Mouse (Mus musculus) gastrocnemius, postnatal 25 days (tissue): Measurements from ENCODE around the gene Msi2. TPM values are rescaled to one million over a fixed set of nuclear protein-coding genes. Genes with fewer than 3 reads are reported as not detected.
A peak's percentile ranks its signal among the peaks of the same experiment; 100 is the strongest.

Experiments used
- DNase-seq: peaks from one replicate; pipeline ENCODE4 v3.0.0; 2022
- total RNA-seq, 2 experiments: library from RNA; stranded (reverse); gene quantifications; 1 replicate in 1 of 2; 2 replicates in 1 of 2; pipeline ENCODE4 v1.2.3; 2021

Gene Msi2
- total RNA-seq, 2 experiments from 2014 or later = 158 TPM

- DNase-seq = peak; percentile 51
Observed at GRCm38 (mm10) chr11:88613771-88614526, 104.4 kb downstream of the Msi2 start.

DNA sequence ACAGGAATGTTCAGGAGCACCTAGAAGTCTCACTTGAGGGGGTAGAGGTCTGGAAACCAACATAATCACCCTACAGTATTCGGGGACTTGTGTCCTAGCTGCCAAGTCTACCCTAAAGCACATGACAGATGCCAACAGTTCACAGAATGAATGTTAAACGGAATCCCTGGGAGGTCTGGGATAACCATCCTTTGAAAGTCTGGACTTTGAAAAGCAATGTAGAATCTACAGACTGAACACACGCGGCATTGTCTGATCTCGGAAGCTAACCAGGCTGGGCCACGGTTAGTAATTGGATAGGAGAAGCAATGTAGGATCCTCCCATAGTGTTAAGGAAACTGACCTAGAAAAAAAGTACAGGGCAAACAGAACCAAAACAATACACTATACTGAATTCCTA, 105.3 kb downstream of the Msi2 start:
- no peak for DNase-seq

DNA sequence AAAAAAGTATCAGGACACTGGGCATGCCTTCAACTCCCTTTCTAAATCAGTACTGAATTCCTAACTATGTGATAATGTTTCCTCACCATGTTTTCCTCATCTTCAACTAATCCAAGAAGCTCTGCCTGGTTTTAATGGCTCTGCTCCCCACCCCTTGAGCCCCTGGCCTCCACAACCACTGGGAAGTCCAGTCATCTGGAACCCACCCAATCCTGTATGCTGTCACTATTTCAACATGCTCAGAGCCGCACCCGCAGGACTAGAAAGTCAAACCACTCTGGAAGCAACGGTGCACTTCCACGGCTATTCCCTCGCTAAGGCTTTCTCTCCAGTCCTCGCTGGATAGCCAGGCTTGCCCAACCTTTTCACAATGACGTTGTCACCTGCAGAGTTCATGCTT, 106.2 kb downstream of the Msi2 start:
- peak; percentile 69 for DNase-seq

DNA sequence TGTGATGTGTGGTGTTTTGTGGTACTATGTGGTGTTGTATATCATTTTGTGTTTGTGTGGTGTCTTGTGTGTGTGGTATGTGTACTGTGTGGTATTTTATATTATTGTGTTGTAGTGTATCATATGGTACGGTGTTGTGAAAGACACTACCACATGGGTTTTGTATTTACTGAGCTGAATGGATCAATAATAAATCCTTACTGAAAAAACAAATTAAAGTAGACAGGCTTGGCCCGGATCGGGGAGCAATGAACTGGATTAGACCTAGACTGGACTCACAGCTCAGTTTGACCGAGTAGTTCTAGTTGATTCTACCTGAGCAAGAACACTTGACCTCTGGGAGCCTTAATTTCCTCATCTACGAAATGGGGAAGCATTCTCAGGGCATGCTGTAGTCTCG, 107.5 kb downstream of the Msi2 start:
- DNase-seq = no peak

DNA sequence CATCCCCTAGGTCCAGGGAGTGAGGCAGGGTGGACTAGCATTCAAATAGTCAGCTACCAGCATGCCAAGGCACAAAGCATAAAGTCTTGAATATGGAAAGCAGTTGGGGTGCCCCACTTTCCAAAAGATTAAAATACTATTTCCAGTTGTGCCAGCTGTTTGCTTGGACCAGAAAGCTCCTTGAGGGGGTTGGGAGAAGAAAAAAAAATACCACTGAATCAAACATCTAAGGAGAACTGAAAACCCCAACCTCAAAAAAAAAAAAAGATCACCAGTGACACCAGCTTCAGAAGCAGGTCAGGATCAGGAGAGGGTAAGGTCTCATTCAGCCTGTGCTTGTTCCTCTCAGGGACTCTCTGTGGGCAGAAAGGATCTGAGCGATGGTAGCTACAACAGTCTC, 108.2 kb downstream of the Msi2 start:
- DNase-seq = no peak

- DNase-seq = no peak
Observed at GRCm38 (mm10) chr11:88608584-88608983, 109.7 kb downstream of the Msi2 start.

- DNase-seq = no peak
Observed at GRCm38 (mm10) chr11:88607725-88608383, 110.5 kb downstream of the Msi2 start.

- no peak for DNase-seq
Observed at GRCm38 (mm10) chr11:88605771-88606170, 112.5 kb downstream of the Msi2 start.

DNA sequence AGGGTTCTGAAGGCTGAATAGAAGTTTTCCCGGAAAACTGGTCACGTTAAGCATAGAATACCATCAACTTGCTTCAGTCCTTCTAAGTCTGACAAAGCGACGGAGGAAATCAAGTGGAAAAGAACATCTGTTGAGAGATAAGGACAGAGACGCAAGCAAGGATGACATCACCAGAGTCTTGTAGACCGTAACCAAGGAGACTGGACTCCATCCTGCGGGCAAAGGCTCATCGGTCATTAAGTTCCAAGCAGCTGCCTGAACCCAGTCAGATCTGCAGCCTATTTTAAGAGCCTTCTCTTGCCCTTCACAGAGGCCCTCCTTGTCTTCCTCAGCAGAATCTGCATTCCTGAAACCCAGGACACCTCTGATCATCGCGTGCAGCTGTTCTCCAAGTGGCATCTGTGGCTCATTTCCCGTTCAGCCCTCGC, 113.2 kb downstream of the Msi2 start:
- DNase-seq = peak; percentile 63

- DNase-seq = no peak
Observed at GRCm38 (mm10) chr11:88604635-88605034, 113.7 kb downstream of the Msi2 start.

- no peak for DNase-seq
Observed at GRCm38 (mm10) chr11:88603366-88603765, 114.9 kb downstream of the Msi2 start.

GRCm38 (mm10) chr11:88602471-88603120, 115.7 kb downstream of the Msi2 start:
- no peak for DNase-seq

GRCm38 (mm10) chr11:88600194-88600593, 118.1 kb downstream of the Msi2 start:
- DNase-seq = no peak

GRCm38 (mm10) chr11:88599332-88600130, 118.8 kb downstream of the Msi2 start:
- no peak for DNase-seq

DNA sequence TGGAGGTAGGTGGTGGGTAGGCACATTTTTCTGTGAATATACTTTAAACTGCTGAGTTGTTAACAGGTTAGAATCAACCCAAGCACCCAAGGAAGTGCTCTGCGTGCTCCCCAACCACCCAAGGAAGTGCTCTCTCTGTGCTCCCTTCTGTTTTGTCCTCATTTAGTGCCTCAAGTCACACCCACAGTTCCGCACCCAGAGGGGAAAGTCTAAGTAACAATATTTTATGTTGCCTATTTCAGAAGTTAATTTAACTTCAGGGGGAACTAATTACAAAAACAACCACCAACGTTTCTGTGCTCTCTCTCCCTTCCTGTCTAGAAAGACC, 119.5 kb downstream of the Msi2 start:
- DNase-seq = no peak

DNA sequence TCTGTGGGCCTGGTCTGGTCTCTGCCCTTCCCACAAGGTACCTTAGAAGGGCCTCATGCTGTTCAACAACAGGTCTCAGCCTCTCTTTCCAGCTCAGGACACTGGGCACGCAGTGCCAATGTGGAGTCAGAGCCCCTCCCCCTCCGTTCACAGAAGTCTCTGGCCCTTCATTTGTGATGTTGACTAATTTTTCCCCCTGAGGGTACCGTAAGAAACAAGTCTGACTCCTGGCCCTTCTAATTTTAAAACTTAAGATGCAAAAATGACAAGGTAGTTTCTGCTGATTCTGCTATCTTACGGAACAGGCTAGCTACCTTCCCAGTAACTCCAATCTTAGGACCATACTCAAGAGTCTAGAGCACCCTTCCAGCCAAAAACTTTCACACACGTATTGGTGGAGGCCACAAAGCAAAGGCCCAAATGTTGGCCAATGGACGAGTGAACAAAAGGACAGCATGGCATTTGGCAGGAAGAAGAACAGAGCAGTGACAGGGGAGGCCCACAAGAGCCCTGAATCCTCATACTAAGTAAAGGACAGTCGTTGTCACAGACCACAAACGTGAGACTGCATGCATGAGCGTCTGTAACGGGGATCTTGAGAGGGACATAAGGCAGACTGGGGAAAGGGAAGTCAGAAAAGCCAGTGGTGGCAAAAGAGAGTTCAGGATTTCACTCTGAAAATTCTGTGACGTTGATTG, 120.0 kb downstream of the Msi2 start:
- no peak for DNase-seq

- DNase-seq = no peak
Observed at GRCm38 (mm10) chr11:88595616-88596015, 122.7 kb downstream of the Msi2 start.

- DNase-seq = no peak
Observed at GRCm38 (mm10) chr11:88594804-88595611, 123.3 kb downstream of the Msi2 start.

- DNase-seq = no peak
Observed at GRCm38 (mm10) chr11:88594010-88594409, 124.3 kb downstream of the Msi2 start.

DNA sequence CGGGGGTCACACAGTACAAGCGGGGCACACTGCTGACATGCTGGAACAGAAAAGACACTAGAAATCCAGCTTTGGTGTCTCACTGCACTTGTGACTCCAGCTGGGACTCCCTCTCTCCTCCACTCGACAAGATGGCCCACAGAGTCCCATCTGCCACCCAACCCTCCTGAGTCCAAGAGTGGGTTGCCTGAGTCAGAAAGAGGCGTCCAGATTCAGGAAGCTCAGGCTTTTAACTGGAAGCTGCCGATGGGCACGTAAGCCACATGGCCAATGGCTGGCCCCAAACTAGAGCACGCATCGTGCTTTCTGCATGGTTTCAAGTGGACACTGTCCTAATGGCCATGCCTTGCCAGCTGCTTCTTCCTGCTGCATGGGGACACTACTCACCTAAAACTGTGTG, 126.2 kb downstream of the Msi2 start:
- no peak for DNase-seq

DNA sequence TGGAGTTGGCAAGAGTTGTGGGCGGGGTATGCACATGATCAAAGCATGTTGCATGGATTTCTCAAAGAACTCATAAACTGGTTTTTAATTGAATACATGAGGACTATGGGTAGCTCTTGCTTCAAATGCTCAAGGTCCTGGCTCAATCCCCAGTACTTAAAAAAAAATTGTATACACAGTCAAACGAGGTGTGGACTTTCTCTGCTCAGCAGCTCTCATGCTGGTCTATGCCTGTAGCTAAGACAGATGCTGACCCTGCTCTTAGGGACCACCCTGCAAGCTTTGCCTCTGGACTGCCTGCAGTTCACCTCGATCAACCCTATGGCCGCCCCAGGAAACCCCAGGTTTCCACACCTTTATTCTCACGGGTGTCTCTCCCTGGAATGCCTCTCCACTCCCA, 127.7 kb downstream of the Msi2 start:
- DNase-seq = no peak
